Mouse (Mus musculus) forebrain, postnatal 0 days (tissue): ENCODE data around the gene Atp4a. TPM values are rescaled to one million over a fixed set of nuclear protein-coding genes. Genes with fewer than 3 reads are reported as not detected.

Experiments used
- ATAC-seq: fragments of 200-750 bp; cut with Nextera tagmentation; 2 replicates; pipeline ENCODE4 v1.8.0; 2017; ENCODE audit warnings: mild to moderate bottlenecking, moderate library complexity
- DNase-seq: peaks from one replicate; pipeline ENCODE4 v3.0.0-alpha.2; 2015
- H3K27ac ChIP-seq: fragments of 300-500 bp; sonication (generic); 2 replicates; pipeline ENCODE4 v1.5.1; 2014; ENCODE audit warnings: low read depth, mild to moderate bottlenecking, antibody characterized with exemption, low read length, moderate library complexity, mixed read lengths
- H3K27me3 ChIP-seq: fragments of 300-500 bp; sonication (generic); 2 replicates; pipeline ENCODE4 v1.6.1; 2014; ENCODE audit warnings: mild to moderate bottlenecking, low read length, mixed read lengths; ENCODE audit not compliant: insufficient read depth
- H3K36me3 ChIP-seq: fragments of 300-500 bp; sonication (generic); 2 replicates; pipeline ENCODE4 v1.6.1; 2014; ENCODE audit warnings: mild to moderate bottlenecking, moderate library complexity; ENCODE audit not compliant: insufficient read depth
- H3K4me1 ChIP-seq: fragments of 300-500 bp; sonication (generic); 2 replicates; pipeline ENCODE4 v1.6.1; 2014; ENCODE audit warnings: antibody characterized with exemption; ENCODE audit not compliant: insufficient read depth
- H3K4me2 ChIP-seq: fragments of 300-500 bp; sonication (generic); 2 replicates; pipeline ENCODE4 v1.6.1; 2014; ENCODE audit warnings: low read depth, mild to moderate bottlenecking, moderate library complexity
- H3K4me3 ChIP-seq: fragments of 300-500 bp; sonication (generic); 2 replicates; pipeline ENCODE4 v1.5.1; 2014; ENCODE audit warnings: low read depth, low read length, mixed read lengths
- H3K9ac ChIP-seq: fragments of 300-500 bp; sonication (generic); 2 replicates; pipeline ENCODE4 v1.6.1; 2014; ENCODE audit warnings: mild to moderate bottlenecking
- H3K9me3 ChIP-seq: fragments of 300-500 bp; sonication (generic); 2 replicates; pipeline ENCODE4 v1.6.1; 2016; ENCODE audit warnings: low read length
- CTCF ChIP-seq: sonication (generic); IDR thresholded peaks from 2 replicates; pipeline ENCODE4 v1.5.1; 2016; ENCODE audit warnings: antibody characterized with exemption, control low read depth, low read depth
- WGBS: fragments of 180-500 bp; shearing (Covaris S2); extraction: QIAGEN DNeasy Blood & Tissue Kit; methylation state at CpG from one replicate; pipeline ENCODE4 v1.1.7; 2014; 5-methylcytosine and 5-hydroxymethylcytosine counted together
- polyA plus RNA-seq: library from polyadenylated mRNA; unstranded; fragments of >200 nt; fragmentation: Nextera tagmentation; extraction: Ambion mirVana; gene quantifications from 2 replicates; pipeline ENCODE4 v1.2.1, GENCODE M21; 2015
- total RNA-seq: library from RNA; depleted of rRNA; stranded (reverse); fragments of >200 nt; gene quantifications from 2 replicates; pipeline ENCODE4 v1.2.3, GENCODE M21; 2014

The Atp4a gene
- total and polyA plus RNA-seq, 2 experiments from 2014 or later = 2.0 to 4.7 TPM

DNA sequence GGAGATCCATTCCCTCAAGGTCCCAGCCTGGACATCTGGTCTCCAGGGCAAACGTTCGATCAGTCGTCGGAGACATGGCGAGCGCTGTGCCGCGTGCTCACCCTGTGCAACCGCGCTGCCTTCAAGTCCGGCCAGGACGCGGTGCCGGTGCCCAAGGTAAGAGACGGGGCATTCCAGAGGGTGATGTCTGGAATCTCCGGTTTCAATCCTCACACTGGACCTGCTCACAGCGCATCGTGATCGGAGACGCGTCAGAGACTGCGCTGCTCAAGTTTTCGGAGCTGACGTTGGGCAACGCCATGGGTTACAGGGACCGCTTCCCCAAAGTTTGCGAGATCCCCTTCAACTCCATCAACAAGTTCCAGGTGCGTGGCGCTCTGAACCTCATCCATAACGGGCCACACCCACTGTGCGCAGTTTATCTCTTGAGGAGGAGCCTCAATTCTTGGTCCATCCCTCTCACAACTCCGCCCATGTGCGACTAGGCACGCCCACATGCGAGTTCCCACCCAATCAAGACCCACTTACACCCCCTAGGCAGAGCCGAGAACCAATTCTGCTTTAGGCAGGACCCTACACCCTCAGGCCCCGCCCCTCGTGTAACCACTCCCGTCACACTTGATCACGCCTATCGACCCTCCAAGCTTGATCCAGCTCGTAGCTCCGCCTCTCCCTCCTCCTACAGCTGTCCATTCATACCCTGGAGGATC, 5.2 kb downstream of the Atp4a start:
- peak; percentile 97 for ATAC-seq
- H3K4me1 ChIP-seq = 0 out of 2 replicates have a peak, but pooled peaks cover 8% of the 10 kb centered on the region
- peak overlapping the region; percentile 59 for H3K4me2 ChIP-seq
- H3K4me3 ChIP-seq = peak overlapping the region; percentile 35
- WGBS = 1% methylated on average over 43 of the region's 43 CpGs
- H3K9me3 ChIP-seq = no peaks in the 10 kb centered on the region
- DNase-seq = peak; percentile 78
- H3K9ac ChIP-seq = 0 out of 2 replicates have a peak overlapping the region, but pooled peaks have one; percentile 33
- H3K36me3 ChIP-seq = no peaks in the 10 kb centered on the region
- no peak overlapping the region for H3K27ac ChIP-seq
- 0 out of 2 replicates have a peak, but pooled peaks cover 8% of the 10 kb centered on the region for H3K27me3 ChIP-seq
- no peak for TF ChIP-seq CTCF

- WGBS = 8% methylated on average over 14 of the region's 14 CpGs
- no peak for DNase-seq
- H3K27ac ChIP-seq = no peak overlapping the region
- H3K27me3 ChIP-seq = 0 out of 2 replicates have a peak, but pooled peaks cover 8% of the 10 kb centered on the region
- 0 out of 2 replicates have a peak overlapping the region, but pooled peaks have one; percentile 33 for H3K9ac ChIP-seq
- no peaks in the 10 kb centered on the region for H3K36me3 ChIP-seq
- H3K4me2 ChIP-seq = peak overlapping the region; percentile 59
- 0 out of 2 replicates have a peak, but pooled peaks cover 8% of the 10 kb centered on the region for H3K4me1 ChIP-seq
- H3K4me3 ChIP-seq = peak overlapping the region; percentile 35
- H3K9me3 ChIP-seq = no peaks in the 10 kb centered on the region
- peak; percentile 11; the same call in 1 of the 2 replicates for TF ChIP-seq CTCF
- ATAC-seq = no peak
Measured at GRCm38 (mm10) chr7:30717716-30718046, 5.7 kb downstream of the Atp4a start.

- DNase-seq = no peak
- no peaks in the 10 kb centered on the region for H3K9me3 ChIP-seq
- H3K4me3 ChIP-seq = no peak overlapping the region
- no peak for ATAC-seq
- H3K27me3 ChIP-seq = 0 out of 2 replicates have a peak, but pooled peaks cover 8% of the 10 kb centered on the region
- no peak overlapping the region for H3K9ac ChIP-seq
- no peak overlapping the region for H3K27ac ChIP-seq
- 0 out of 2 replicates have a peak, but pooled peaks cover 8% of the 10 kb centered on the region for H3K4me1 ChIP-seq
- H3K4me2 ChIP-seq = no peak overlapping the region
- WGBS = 95% methylated on average over 5 of the region's 5 CpGs
- TF ChIP-seq CTCF = no peak
- H3K36me3 ChIP-seq = no peaks in the 10 kb centered on the region
Measured at GRCm38 (mm10) chr7:30719669-30720068, 7.7 kb downstream of the Atp4a start.

DNA sequence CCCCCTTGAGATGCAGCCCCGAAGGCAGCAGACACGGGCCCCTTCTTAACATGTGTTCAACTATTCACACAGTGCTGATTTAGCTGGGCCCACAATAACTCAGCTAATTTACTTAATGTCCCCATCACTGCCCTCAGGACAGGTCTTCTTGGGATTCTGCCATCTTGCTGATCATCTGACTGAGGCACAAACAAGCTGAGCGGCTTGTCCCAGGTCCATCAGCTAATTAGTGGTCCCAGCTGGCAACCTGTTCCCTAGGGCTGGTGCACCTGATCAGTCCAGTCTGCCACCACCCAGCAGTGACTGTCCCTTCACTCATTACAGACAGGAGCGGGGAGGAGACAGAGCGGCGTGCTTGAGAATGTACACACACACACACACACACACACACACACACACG, 9.3 kb downstream of the Atp4a start:
- no peaks in the 10 kb centered on the region for H3K9me3 ChIP-seq

GRCm38 (mm10) chr7:30723274-30723953, 11.4 kb downstream of the Atp4a start:
- no peak overlapping the region for H3K4me3 ChIP-seq
- no peak for DNase-seq
- H3K9me3 ChIP-seq = no peaks in the 10 kb centered on the region
- peaks cover 3% of the 10 kb centered on the region; the same call in 1 of the 2 replicates for H3K4me1 ChIP-seq
- 77% methylated on average over 6 of the region's 6 CpGs for WGBS
- no peaks in the 10 kb centered on the region for H3K27me3 ChIP-seq
- no peak overlapping the region for H3K27ac ChIP-seq
- no peak overlapping the region for H3K4me2 ChIP-seq
- peaks cover 10% of the 10 kb centered on the region for H3K36me3 ChIP-seq
- H3K9ac ChIP-seq = no peak overlapping the region
- no peak for ATAC-seq
- TF ChIP-seq CTCF = no peak

More for the DNA sequence above, 9.3 kb downstream of the Atp4a start:
- DNase-seq (no peak), ATAC-seq (no peak)
- TF ChIP-seq CTCF = no peak
- Histone ChIP-seq H3K4me2 (no peak overlapping the region), H3K4me1 (0 out of 2 replicates have a peak, but pooled peaks cover 8% of the 10 kb centered on the region), H3K4me3 (no peak overlapping the region), H3K27me3 (0 out of 2 replicates have a peak, but pooled peaks cover 8% of the 10 kb centered on the region), H3K9ac (no peak overlapping the region), H3K36me3 (no peaks in the 10 kb centered on the region; the same call in 1 of the 2 replicates), H3K27ac (no peak overlapping the region)
- WGBS = 67% methylated on average over 7 of the region's 7 CpGs

- H3K27ac ChIP-seq = no peak overlapping the region
- H3K27me3 ChIP-seq = no peaks in the 10 kb centered on the region
- H3K36me3 ChIP-seq = peaks cover 19% of the 10 kb centered on the region
- 88% methylated on average over 6 of the region's 6 CpGs for WGBS
- peak overlapping the region; percentile 76; the same call in 1 of the 2 replicates for H3K4me3 ChIP-seq
- H3K9ac ChIP-seq = peak overlapping the region; percentile 72; the same call in 1 of the 2 replicates
- peaks cover 17% of the 10 kb centered on the region; the same call in 1 of the 2 replicates for H3K4me1 ChIP-seq
- no peak for ATAC-seq
- H3K4me2 ChIP-seq = peak overlapping the region; percentile 80
- H3K9me3 ChIP-seq = no peaks in the 10 kb centered on the region
- no peak for DNase-seq
- TF ChIP-seq CTCF = no peak
Measured at GRCm38 (mm10) chr7:30728214-30728613, 16.2 kb downstream of the Atp4a start.
